Mouse (Mus musculus): ENCODE measurements around the gene 4930519P11Rik.

4930519P11Rik gene

DNA sequence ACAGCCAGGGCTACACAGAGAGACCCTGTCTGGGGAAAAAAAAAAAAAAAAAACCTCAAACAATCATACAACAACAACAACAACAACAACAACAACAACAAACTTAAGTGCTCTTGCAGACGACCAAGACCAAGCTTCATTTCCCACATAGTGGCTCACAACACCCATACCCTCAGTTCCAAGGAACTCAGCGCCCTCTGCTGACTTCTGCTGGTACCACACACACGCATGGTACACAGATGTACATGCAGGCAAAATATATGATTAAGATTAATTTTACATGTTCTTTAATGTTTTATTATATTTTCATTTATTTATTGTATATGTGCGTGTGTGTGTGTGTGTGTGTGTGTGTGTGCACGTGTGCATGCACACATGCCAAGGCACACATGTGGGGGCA, 26.8 kb downstream of the 4930519P11Rik start:
- in situ Hi-C loops (cut with MboI; ENCODE audit: low sequenced_read_pairs): no loop called here

DNA sequence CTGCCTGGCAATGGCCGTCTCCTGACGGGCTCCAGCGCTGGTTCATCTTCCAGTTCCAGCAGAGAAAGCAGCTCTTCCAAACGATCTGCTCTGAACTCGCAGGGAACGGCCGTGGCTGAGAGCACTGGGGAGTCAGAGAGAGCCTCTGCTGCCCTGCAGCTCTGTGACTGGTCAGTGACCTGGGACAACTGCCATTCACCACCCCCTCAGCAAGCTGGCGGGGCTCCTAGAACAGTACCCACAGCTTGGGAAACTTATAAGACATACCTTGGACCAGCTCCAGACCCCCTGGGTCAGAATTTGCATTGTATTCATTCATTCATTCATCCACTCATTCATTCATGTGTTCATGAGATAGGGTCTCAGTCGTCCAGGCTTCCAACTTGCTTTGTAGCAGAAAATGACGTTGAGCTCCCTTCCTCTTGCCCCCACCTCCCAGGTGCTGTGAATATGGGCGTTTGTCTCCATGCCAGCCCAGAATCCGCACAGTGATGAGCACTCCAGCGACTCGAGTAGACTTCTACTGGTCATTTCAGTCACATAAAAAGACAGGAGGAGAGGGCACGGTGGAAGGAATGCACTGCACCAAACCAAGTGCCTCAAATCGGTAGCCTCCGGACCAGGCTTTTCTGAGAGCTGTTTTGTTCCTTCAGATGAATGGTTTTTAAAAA, 28.2 kb downstream of the 4930519P11Rik start:
- in situ Hi-C loops (cut with MboI; ENCODE audit: low sequenced_read_pairs): no loop called here

DNA sequence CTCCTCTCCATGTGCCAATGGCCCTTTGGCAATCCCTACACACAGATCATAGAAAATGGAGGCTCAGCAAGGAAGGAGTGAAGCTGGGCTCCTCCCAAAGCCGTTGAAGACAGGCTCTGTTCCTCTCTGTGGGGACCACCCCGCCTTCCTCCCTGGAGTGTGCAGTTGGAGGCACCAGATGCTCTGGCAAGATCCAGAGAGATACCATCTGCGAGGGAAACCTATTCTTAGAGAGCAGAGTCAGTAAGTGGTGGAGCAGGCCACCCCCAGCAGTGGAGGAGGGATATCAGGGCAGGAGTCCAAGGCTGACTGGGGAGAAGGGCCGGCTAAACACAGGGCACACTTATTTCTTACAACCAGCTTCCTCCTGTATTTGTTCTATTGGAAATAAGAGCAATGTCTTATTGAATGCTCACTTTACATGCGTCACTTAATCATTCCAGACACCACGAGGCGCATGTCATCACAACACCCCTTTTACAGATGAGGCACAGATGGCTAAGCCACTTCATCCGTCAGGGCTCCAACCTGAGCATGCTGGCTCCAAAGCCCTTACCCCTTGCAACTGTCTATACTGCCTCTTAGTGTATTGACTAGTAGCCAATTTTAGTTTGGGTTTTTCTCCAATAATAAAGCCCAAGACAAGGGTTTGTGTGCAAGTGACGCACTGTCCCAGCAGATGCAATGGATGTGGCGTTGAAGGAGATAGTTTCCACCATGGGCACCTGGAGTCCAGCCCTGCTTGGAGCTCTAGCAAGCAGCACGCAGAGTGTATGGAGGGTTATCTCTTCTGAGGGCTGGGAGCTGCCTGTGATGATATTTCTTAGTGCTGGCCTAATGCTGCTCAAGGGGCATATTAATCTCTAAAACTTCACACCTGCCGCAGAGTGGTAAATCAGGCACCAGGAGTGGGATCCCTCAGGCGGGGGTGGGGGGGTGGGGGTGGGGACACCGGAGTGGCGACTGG, 29.0 kb downstream of the 4930519P11Rik start:
- in situ Hi-C loops (cut with MboI; ENCODE audit: low sequenced_read_pairs): no loop called here

DNA sequence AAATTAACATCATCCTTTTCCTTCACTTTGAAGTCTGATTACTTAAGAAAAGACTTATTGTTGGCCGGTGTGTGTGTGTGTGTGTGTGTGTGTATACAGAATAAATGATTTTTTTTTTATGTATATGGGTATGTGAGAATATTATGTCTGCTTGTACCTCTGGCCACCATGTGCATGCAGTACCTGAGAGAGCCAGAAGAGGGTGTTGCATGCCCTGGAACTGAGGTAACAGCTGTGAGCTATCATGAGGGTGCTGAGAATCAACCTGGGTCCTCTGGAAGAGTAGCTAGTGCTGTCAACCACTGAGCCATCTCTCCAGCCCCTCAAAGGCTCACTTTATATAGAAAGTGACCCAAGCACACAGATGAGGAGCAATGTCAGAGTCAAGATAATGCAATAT, 31.8 kb downstream of the 4930519P11Rik start:
- in situ Hi-C loops (cut with MboI; ENCODE audit: low sequenced_read_pairs): no loop called here

DNA sequence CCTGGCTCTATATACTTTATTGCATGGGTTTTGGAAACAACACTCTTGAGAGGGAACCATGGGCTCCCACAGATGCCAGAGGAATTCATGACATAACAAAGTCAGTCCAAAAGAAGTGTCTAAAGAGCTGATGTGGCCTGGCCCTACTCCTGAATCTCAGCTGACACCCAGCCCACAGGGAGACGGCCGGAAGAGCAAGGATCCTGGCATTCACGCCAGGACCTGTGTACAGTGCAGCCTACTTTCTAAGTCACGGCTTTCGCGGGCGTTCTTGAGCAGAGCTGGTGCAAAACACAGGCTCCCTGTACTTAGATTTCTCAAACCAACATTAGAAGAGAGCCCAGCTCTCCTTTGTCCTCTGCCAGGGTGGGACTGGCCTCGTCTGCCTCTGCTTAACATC, 32.7 kb downstream of the 4930519P11Rik start:
- in situ Hi-C loops (cut with MboI; ENCODE audit: low sequenced_read_pairs): no loop called here

DNA sequence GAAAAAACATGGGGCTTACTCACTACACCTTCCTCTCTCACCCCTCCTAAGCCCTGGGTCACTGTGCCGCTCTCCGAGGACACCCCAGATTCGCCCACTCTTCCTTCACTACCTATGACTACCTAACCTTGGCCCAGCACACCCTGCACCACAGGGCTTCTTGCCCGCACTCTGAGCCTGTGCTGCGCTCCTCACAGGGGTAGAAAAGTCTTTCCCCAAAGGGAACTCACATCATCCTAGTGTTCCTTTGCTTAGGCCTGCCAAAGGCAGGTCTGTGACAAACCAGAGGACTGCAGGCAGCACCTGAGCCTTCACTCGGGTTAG, 35.5 kb downstream of the 4930519P11Rik start:
- in situ Hi-C loops (cut with MboI; ENCODE audit: low sequenced_read_pairs): no loop called here

DNA sequence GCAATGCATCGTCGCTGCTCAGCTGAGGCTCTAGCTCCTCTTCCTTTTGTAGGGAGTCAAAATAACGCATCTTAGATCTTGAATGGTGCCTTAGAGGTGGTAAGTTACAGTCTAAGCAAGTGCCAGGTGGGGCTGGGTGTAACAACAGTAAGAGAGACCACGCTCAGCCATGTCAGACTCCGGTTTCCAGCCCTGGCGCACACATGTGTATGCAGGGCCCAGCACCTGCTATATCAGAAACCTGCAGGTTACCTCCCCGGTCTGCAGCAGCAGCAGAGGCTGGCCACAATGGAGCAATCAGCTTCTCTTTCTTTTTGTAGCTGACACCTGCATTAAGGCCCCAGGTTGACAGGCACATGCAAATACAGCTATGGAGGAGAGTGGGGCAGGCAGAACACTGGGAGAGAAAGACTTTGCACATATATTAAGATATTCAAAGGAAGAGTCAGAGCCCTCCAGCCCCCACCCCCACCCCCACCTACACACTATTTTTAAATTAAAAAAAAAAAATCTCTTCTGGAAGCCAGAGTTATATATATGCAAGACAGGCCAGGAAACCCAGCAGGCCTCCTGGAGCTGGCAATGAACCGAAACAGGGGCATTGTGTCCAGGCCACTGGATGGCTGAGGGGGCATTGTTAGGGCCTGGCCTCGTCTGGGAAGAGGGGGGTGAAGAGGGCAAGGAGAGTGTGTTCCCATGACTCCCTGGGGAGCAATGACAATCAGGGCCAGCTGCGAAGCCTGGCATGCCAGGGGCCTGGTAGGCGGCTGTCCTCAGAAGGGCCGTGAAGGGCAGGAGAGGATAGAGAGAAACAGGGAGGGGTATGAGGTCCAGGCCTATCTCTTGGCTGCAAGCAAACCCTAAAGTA, 36.1 kb downstream of the 4930519P11Rik start:
- in situ Hi-C loops (cut with MboI; ENCODE audit: low sequenced_read_pairs): no loop called here

DNA sequence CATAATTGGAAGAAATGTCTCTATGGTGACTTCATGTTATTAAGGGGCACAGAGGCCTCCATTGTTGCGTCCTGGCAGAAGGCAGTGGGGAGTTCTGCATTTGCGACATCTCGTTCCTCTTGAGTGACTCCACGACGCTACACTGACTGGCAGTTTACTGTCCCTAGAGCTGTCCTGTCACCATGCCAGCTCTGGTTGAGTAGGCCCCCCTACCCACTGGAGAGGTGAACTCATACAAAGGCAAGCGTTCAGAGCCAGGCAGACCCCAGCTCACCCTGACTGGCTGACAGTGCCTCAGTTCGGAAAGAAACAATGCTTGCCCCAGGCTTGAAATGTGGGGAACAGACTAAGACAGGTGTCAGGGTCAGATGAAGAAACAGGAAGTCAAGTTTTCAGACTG, 39.0 kb downstream of the 4930519P11Rik start:
- in situ Hi-C loops (cut with MboI; ENCODE audit: low sequenced_read_pairs): no loop called here

DNA sequence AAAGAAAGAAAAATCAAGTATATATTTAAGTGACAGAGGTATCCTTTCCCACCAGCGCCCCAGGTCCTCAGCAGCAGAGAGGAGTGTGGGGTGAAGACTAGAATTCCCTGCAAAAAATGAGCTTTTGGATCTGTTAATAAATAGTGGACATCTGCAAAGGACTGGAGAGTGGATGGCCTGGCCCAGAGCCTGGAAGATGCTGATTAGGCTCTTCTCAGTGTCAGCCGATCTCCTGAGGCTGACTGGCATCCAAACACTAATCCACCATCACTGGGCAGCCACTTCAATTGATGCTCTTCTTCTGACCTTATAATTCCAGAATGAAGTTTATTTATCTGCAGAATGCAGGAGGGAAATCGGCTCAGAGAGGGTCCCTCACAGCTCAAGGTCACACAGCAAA, 40.2 kb downstream of the 4930519P11Rik start:
- in situ Hi-C loops (cut with MboI; ENCODE audit: low sequenced_read_pairs): no loop called here

DNA sequence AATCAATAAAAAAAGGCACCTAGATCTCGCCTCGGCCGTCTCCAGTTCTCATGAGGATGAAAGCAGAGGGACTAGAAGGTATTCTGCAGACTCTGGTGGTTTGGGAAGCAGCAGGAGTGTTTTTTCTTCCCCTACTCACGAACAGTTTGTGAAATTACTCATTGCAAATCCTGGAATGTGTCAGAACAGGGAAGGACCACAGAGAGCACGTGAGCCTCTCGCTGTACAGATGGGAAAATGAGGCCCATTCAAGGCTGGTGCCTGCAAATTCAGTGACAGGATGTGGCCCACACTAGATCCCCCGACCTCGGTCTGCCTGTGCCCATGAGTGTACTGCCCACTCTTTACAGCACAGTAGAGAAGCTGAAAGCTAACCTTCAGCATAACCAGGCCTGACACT, 41.3 kb downstream of the 4930519P11Rik start:
- in situ Hi-C loops (cut with MboI; ENCODE audit: low sequenced_read_pairs): no loop called here

DNA sequence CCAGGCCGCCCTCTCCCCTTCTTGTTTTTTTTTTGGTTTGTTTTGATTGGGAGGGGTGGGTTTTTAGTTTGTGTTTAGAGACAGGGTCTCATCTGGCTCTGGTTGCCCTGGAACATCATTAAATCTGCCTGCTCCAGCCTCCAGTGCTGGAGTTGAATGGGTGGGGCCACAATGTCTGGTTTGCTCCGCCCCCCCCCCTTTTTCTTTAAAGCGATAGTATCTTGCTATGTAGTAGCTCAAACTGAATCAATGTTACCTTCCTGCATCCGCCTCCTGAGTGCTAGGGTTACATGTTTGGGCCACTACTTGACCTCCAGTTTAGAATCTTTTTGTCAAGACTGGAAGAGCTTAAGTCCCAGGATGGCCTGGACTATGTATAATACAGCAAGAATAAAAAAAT, 42.0 kb downstream of the 4930519P11Rik start:
- in situ Hi-C loops (cut with MboI; ENCODE audit: low sequenced_read_pairs): no loop called here

DNA sequence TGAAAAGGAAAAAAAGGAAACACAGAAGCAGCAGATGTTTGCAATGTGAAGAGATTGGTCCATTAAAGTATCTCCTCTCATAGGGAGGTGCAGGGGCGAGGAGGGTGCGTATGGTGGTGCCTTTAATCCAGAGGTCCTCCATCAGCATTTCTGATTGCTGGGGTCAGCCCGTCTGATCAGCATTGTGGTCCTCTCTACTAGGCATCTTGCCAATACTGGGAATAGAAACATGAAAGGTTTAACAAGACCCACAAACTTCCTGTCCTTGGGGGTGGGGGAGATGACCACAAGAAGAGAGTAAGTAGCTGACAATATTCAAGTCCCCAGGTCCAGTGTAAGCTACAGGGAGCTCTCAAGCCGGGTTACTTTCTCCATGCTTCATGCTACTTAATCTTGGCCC, 42.6 kb downstream of the 4930519P11Rik start:
- in situ Hi-C loops (cut with MboI; ENCODE audit: low sequenced_read_pairs): no loop called here

DNA sequence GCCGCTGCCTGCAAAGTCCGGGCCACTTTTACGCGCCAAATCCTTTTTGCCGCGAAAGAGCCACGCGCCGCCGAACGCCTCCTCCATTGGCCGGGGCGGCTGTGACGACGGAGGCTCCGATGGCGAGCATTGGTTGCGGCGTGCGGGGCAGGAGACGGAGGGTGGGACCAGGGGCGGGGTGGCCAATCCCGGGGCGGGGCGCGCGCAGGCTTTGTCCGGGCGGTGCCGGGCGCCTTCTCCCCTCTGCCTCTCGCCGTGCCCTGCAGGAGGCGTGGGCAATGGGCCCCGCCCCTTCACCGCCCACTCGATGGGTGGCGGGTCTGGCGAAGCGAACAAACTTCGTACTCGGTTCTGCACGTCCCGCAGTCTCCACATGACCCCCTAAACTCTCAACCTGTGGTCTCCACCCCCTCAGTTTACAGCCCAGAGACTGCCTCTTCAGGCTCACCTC, 43.4 kb downstream of the 4930519P11Rik start, which contains the start of gene E2f1:
Gene E2f1, minus strand, starts transcription at position 57 of the 451 bp plus-strand sequence.
- in situ Hi-C loops (cut with MboI; ENCODE audit: low sequenced_read_pairs): no loop called here

DNA sequence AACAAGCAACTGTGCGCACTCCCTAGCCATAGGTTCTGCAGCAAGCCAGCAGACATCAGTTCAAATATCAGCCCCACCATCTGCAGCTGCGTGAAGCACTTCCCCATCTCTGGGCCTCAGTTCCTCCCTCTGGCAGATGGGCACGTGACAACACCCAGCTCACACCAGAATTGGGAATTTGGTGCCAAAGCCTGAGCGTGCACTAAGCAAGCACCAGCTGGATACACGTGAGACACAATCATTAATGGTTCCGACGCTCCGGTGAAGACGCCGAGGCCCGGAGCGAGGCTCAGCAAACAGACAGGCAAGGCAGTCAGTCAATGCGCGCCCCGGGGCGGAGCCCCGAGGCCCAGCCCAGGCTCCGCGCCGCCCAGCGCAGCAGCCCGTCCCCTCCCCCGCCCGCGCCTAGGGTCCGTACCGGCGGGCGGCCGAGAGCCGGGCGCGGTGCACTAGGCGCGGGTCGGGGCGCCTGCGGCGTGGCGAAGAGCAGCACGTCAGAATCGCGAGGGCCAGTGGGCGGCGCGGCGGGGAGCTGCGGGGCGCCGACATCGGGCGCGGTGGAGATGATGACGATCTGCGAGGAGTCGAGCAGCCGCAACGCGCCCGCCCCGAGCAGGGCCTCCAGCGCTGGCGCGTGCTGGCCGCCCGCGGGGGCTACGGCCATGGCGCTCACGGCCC, 44.0 kb downstream of the 4930519P11Rik start:
- in situ Hi-C loops (cut with MboI; ENCODE audit: low sequenced_read_pairs): no loop called here

DNA sequence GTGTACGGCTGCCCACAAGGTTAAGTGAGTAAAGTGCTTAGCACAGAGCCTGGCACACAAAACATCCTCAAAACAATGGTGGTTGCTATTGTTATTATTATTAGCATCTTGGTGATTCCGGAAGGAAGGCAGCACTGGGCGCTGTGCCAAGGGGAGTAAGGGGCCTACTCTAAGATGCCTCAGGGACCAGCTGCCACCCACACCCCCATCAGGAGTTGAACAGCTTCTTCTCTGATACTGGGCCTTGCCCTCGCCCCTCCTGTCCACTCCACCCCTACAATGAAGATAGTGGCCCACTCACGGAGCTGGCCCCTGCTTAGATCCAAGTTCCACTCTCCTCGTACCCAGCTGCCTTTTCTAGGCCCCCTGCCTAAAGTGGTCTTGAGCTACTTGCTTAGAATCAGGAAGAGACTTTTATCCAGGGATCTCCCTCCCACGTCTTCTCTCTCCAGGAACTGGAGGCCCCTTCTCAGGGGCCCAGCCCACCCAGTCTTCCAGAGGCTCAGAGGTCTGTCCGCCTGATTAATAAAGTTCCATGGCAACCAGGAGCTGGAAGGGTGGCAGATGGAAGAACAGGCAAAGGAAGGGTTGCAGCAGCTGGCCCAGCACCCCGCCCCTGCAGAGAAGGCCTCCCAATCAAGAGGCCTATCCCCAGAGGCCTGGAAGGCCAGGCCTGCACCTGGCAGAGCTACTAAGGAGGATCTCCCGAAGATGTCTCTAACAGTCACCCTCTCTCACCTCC, 44.7 kb downstream of the 4930519P11Rik start:
- in situ Hi-C loops (cut with MboI; ENCODE audit: low sequenced_read_pairs): no loop called here

DNA sequence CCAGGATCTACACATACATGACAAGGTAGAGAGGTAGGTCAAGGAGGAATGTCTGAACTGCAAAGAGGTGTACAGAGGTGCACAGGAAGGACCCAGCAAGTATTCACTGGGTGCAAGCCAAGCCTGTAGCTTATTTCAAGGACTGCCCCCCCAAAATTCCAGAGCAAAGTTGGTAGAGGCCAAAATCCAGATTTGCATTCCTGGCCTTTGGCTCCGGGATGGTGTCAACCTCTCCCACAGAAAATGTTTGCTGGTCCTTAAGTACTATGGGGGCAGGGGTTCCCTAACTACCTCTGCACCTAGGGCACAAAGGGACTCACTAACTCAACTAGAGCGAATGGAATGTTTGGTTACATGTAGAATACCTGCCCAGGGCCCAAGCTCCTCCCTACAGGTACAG, 45.5 kb downstream of the 4930519P11Rik start:
- in situ Hi-C loops (cut with MboI; ENCODE audit: low sequenced_read_pairs): no loop called here

DNA sequence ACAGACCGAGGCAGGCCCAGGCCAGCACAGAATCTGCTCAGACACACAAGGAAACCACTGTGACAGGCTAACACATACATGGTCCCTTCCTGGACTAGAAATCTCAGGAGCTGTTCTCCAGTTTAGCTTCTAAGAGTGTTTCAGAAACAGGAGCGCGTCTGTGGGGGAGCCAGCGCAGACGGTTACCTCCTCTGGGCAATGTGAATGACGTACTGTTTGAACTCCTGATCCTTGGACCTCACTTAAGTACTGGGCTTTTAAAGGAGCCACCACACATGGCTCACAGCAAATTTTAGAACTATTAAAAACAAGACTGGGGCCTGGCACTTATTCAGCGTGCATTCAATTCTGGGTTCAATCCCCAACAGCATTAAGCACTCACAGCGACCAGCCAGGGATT, 46.6 kb downstream of the 4930519P11Rik start:
- in situ Hi-C loops (cut with MboI; ENCODE audit: low sequenced_read_pairs): no loop called here

DNA sequence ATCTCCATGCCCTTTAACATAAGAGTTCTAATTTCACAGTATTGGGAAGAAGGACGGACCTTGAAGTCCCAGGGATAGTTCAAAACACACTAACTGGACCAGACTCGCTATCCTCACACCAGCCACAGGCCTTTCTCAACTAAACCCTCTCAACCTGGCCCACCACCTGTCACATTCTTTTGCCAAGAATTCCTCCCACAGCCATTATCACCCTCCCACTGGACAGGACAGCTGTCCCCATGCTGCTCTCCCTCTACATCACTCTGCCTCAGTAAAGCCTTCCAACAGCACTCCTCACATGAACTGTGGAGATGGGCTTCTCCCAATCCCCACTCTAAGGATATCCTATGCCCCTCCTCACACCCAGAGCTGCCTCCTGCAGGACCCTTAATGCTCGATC, 47.7 kb downstream of the 4930519P11Rik start:
- in situ Hi-C loops (cut with MboI; ENCODE audit: low sequenced_read_pairs): no loop called here

DNA sequence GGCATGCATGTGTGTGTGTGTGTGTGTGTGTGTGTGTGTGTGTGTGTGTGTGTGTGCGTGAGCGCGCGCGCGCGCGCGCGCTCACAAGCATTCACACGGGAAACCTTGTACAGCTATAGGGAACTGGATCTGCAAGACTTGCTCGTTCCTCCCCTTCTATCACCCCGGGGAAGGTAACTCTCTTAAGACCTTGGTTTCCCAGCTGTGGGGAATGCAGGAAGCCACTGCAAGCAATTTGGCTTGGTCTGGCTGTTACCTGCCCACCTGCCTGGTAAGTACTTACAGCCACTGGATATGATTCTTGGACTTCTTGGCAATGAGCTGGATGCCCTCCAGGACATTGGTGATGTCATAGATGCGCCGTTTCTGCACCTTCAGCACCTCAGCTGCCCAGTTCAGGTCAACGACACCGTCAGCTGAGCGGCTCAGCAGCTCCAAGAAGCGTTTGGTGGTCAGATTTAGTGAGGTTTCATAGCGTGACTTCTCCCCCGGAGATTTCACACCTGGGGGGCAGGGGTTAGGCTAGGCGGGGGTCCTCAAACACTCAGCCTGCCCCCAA, 49.5 kb downstream of the 4930519P11Rik start:
- in situ Hi-C loops (cut with MboI; ENCODE audit: low sequenced_read_pairs): no loop called here
